In the genomic region with DNA sequence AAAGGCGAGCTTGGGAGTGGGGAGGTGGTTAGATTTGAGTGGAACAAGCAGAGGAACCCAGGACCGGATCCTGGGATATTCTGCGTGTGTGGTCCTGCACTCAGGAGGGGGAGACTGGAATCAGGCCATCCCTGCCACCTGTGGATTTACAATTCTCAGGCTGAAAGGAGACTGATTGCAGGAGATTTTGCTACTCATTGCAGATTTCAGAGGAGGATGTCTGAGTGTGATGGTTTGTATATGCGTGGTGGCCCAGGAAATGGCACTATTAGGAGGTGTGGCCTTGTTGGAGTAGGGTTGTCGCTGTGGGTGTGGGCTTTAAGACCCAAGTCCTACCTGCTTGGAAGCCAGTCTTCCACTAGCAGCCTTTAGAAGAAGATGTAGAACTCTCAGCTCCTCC, we compare ENCODE assay signal across 20 mouse cellular contexts. TPM values are rescaled to one million over a fixed set of nuclear protein-coding genes. Genes with fewer than 3 reads are reported as not detected.
"Had no signal": no experiment of that assay in that cellular context is flagged by ENCODE, and none has a peak within 500 bp of the region (broad histone marks: within the 10 kb centered on the region; RNA-seq: fewer than 3 reads in every experiment).

No protein-coding gene starts in this region.

- H3K27me3 ChIP-seq: midbrain, embryonic 12.5 days; neural tube, embryonic 12.5 days; stomach, embryonic 15.5 days had no signal

- H3K4me2 ChIP-seq: lung, embryonic 14.5 days; midbrain, embryonic 12.5 days; neural tube, embryonic 12.5 days; stomach, embryonic 15.5 days had no signal

- H3K9ac ChIP-seq: lung, embryonic 14.5 days; midbrain, embryonic 12.5 days; neural tube, embryonic 12.5 days; stomach, embryonic 15.5 days had no signal

- DNase-seq: lung, adult 18-20 months; lung, embryonic 14.5 days; lung, postnatal 10 days; lung, postnatal 4 days; midbrain, embryonic 14.5 days; right cerebral cortex, postnatal 14 days; thymus, adult 2 months; thymus, postnatal 25 days; thymus, postnatal 4 days had no signal

- H3K9me3 ChIP-seq: midbrain, embryonic 10.5 days; midbrain, embryonic 12.5 days; neural tube, embryonic 12.5 days; stomach, embryonic 15.5 days had no signal

- H3K27ac ChIP-seq: midbrain, embryonic 10.5 days; midbrain, embryonic 12.5 days; neural tube, embryonic 12.5 days; stomach, embryonic 15.5 days; stomach, postnatal 0 days had no signal

- H3K36me3 ChIP-seq: midbrain, embryonic 10.5 days; midbrain, embryonic 12.5 days; neural tube, embryonic 12.5 days; stomach, embryonic 15.5 days had no signal

- H3K4me3 ChIP-seq: midbrain, embryonic 10.5 days; midbrain, embryonic 12.5 days; neural tube, embryonic 12.5 days; stomach, embryonic 15.5 days had no signal

- H3K4me1 ChIP-seq: midbrain, embryonic 12.5 days; neural tube, embryonic 12.5 days; stomach, embryonic 15.5 days had no signal

RNA-seq across cellular contexts. Expression of a gene that starts 7.9 kb away (rescaled TPM):
- total RNA-seq: megakaryocyte-erythroid progenitor cell, adult 5-6 weeks; midbrain, postnatal 0 days; monocyte, adult 5-6 weeks; neutrophil, adult 5-6 weeks had no signal
- polyA plus RNA-seq: liver, embryonic 16.5 days; lung, embryonic 14.5 days; midbrain, embryonic 10.5 days; midbrain, embryonic 12.5 days; midbrain, embryonic 14.5 days; midbrain, postnatal 0 days; neural tube, embryonic 12.5 days; neural tube, embryonic 14.5 days; stomach, embryonic 15.5 days; stomach, postnatal 0 days had no signal
